Mouse (Mus musculus) heart, postnatal 25 days (tissue): ENCODE results near the gene Igf2bp2. TPM values are rescaled to one million over a fixed set of nuclear protein-coding genes. Genes with fewer than 3 reads are reported as not detected.

Experiments
- DNase-seq: peaks from one replicate; pipeline ENCODE4 v3.0.0; 2022; ENCODE audit warnings: low spot score
- intact Hi-C: fragments of 180-260 bp; cut with DNase I; formaldehyde crosslinking; loops from one replicate; pipeline ENCODE4 v1.15.1; 2025
- total RNA-seq, 2 experiments: library from RNA; stranded (reverse); gene quantifications; 2 replicates each; pipeline ENCODE4 v1.2.3; 2021

Igf2bp2 gene
- 1 to 10 TPM; 5.1 to 9.7 TPM for total RNA-seq

DNA sequence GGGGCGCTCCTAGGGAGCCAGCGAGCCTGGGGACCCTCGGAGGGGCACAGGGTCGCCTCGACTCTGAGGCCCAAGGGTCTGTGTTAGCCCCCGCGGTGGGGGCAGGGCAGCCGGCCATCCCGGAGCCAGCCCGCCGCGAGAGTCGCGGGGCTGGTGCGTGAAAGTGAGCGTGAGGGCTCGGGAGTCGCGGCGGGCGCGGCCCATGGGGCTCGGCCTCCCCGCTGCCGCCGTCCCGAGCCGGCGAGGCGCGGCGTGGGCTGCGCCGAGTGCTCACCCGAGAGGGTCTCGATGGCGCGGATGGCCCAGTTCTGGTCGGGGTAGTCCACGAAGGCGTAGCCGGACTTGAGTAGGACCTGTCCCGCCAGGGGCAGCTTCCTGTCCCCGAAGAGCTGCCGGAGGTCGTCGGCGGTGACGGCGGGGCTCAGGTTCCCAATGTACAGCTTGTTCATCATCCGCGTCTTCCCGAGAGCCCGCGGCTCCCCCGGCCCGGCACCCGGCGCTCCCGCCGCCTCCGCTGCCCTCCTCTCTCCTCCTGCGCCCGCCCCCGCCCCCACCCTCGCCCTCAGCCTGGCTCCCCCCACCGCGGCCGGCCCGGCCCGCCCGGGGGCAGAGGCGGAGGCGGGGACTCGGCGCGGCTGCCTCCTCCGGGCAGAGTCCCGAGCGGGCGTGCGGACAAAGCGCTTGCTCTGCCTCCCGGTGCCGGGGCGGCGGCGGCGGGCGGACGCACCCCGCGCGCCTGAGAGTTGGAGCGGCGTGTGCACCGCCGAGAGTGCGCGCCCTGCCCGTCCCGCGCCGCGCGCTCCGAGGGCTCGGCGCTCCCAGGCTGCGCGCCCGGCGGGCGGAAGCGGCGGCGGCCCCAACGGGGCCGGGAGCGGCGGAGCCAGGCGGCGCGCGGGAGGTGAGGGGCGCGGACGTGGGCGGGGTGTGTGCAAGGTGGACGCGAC lies at the start of gene Igf2bp2:
TSS of gene Igf2bp2 (minus strand) at position 788 of the 944 bp plus-strand sequence.
- intact Hi-C loops: loop anchor here (5.0 kb wide), 2 partner anchors 55 to 100 kb away; no protein-coding TSS in a partner anchor
- peak; percentile 40 for DNase-seq

DNA sequence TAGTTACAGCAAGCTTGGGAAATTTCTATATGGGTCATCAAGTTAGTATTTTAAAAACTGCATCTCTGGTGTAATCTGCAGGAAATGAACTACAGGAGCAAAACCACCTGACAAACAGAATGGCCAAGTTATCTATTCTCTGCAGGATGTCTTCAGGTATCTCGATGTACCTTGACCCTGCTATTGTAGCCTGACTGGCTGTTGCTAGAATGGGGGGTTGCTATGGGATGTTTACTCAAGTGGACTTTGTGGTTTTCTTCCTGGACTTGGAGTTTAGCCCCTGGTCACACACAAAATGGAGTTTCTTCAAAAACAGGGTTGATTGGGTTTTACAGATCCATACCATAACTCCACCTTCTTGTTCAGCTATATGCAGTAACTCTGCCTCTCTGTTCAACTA lies 40.4 kb upstream of the Igf2bp2 start:
- intact Hi-C loops: no loop called here
- no peak for DNase-seq

DNA sequence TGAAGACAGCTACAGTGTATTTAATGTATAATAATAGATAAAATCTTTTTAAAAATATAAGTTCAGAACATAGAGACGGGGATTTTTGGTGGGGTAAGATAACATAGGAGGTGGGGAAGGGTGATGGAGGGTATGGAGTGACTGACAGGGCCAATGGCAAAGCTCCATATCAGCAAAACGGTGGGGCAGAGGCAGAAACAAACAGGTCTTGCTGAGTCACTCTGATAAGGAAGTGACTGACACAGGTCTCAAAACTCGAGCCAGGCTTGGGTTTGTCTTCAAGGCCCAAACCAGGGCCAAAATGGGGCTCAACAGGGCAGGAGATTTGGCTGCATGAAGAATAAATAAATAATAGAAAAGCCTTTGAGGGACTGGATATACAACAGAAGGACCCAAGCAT lies 38.8 kb upstream of the Igf2bp2 start:
- intact Hi-C loops: no loop called here
- DNase-seq: no peak

DNA sequence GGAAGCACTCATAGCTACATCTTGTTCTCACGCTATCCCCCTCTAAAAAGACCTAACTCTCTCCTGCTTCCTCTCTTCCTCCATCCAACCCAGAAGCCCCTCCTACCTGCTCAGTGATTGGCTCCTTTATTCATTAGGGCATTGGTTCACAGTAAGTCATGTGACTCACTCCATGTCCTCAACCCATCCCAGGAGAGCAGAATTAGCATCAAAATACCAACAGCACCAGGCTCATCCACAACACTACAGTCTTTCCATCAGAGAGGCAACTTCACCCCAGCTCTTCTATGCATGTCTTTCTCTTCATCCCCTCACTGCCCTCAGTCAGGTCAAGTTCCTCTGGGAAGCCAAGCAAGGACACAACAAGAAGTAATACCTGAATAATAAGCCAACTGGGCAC lies 37.4 kb upstream of the Igf2bp2 start:
- intact Hi-C loops: no loop called here
- no peak for DNase-seq

DNA sequence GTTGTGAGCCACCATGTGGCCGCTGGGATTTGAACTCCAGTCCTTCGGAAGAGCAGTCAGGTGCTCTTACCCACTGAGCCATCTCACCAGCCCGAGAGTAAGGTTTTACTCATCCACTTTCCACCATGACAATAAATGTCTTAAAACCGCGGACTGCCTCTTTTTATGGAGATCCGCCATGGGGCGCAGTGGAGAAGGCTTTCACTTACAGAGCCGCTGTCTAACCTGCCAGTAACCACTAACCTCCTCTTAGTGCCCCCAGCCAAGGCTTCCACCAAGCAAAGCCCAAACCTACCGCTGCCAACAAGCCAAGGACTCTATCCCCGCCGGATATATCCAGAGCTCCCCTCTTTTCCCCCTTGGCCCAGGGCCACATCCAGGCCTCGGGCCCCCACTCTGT lies 24.3 kb upstream of the Igf2bp2 start:
- intact Hi-C loops: no loop called here

DNA sequence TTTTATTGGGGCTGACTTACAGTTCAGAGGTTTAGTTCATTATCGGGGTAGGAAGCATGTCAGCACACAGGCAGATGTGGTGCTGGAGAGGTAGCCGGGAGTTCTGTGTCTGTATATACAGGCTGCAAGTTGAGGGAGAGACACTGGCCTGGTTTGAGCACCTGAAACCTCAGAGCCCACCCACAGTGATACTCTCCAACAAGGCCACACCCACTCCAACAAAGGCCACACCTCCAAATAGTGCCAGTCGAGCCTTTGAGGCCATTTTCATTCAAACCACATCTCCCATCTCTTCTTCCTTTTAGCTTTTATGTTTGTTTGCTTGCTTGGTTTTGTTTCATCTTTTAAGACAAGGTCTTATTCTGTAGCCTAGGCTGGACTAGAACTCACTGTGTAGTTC lies 22.3 kb upstream of the Igf2bp2 start:
- intact Hi-C loops: no loop called here

More for the DNA sequence above, 24.3 kb upstream of the Igf2bp2 start:
- no peak for DNase-seq

DNA sequence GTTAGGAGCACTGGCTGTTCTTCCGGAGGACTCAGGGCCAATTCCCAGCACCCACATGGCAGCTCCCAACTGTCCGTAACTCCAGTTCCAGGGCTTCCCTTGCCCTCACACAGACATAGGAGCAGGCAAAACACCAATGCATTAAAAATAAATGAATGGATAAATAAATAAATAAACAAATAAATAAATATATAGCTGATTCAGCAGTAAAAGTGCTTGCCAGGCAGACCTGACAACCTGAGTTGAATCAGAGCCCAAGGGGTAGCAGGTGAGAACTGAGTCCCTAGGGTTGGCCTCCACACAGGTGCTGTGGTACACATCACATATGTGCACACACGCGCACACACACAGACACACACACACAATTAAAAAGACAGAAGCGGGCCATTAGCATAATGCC lies 21.0 kb upstream of the Igf2bp2 start:
- intact Hi-C loops: no loop called here

More for the DNA sequence above, 22.3 kb upstream of the Igf2bp2 start:
- no peak for DNase-seq

DNA sequence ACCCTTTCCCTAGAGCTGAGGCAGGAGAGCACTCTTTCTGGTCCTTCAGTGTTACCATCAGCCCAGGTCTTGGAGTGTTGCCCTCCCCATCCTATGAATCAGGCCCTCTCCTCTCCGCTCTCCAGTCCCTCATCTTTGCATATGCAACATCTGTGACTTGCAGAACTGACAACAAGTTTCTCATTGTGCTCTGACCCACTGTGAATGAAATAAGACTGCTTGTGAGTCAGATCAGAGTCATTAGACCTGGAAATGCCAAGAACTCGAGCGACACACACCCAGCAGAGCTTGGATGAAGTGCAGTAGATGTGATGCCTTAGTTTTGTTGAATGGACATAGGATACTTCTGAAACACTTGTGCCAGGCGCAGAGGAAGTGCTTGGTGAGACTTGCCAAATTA lies 19.2 kb upstream of the Igf2bp2 start:
- intact Hi-C loops: no loop called here
- DNase-seq: no peak

More for the DNA sequence above, 21.0 kb upstream of the Igf2bp2 start:
- DNase-seq: no peak

DNA sequence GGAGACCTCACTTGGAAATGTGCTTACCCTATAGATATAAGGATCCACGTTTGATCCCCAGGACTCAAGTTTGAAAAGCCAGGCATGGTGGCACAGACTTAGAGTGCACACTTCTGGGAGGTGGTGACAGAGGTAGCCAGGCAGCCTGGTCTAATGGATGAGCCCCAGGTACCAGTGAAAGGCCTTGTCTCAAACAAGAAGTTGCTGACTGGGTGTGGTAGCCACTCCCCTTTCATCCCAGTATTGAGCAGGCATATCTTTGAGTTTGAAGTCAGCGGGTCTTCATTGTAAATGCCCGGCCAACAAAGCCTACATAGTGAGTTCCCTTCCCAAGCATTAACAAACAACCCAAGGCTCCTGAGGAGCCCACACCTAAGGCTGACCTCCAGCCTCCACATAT lies 15.7 kb upstream of the Igf2bp2 start:
- intact Hi-C loops: no loop called here
- DNase-seq: no peak

DNA sequence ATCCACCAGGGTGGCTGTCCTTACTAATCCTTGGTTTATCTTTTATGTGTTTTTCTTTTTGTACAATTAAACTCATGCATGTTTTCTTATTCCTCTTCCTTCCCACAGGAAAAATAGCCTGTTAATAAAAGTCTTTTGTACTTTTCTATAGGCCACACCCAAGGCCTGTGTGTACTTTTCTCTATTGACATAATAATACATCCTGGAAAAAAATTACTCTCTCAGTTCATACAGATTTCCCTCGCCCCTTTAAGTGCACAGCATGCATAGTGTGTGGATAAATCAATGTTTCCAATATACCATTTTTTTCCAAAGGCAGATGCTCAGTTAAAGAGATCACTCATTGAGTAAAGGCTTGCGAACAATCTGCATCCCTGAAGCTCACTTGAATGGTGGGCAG lies 14.9 kb upstream of the Igf2bp2 start:
- intact Hi-C loops: no loop called here

DNA sequence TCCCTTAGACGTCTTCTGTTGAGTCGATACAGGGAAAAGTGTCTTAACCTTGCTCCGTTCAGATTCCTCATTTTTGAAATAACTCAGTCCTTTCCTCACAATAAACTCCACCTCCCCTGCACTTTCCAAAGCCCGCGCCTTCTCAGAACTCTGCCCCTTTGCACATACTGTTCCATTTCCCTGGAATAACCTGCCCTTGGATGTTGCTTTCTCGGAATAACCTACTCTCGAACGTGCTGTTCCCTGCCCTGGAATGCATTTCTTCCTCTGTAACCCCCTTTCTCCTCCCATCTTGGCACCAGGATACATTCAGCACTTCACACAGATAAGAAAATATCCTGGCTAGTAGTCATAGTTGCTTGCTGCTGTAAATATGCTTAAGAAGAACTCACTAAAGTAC lies 5.6 kb upstream of the Igf2bp2 start:
- DNase-seq: no peak
- intact Hi-C loops: no loop called here

More for the DNA sequence above, 14.9 kb upstream of the Igf2bp2 start:
- no peak for DNase-seq

DNA sequence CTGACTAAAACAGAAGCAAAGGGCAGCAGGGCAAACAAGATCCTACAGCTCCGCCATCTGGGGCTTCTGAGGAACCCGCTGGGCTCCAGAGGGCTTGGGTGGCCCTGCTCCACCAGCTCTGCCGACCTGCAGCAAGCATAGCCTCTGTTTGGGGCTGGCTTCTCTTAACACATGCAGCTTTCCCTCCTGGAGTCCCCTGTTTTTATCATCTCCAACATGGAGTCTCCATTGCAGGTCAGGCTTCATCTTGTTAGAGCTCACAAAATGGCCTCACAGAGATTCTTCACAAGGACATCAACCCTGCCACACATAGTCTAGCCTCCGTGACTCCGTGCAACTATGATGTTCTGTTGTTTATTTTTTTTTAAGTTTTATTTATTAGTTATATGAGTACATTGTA lies 2.5 kb upstream of the Igf2bp2 start:
- intact Hi-C loops: no loop called here
- DNase-seq: no peak

DNA sequence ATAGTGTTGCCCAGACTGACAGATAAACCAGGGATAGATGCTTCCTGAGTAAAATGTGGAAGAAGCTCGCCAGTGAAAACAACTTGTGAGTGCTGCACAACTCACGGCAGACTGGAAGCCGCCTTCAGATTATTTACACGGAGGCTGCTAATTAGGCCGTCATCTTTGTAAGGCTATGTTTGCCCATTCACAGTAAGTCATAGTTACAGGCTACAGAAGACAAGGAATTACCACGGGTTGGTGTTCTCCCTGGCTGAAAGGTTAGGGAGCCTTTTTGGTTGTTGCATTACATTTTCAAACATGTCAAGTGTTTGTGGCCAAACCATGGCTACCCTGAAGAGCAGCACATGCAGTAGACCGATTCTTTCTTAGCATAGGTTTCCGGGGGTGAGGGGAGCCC lies 1.3 kb upstream of the Igf2bp2 start:
- intact Hi-C loops: loop anchor here (5.0 kb wide), 2 partner anchors 57 to 98 kb away; no protein-coding TSS in a partner anchor
- DNase-seq: no peak

DNA sequence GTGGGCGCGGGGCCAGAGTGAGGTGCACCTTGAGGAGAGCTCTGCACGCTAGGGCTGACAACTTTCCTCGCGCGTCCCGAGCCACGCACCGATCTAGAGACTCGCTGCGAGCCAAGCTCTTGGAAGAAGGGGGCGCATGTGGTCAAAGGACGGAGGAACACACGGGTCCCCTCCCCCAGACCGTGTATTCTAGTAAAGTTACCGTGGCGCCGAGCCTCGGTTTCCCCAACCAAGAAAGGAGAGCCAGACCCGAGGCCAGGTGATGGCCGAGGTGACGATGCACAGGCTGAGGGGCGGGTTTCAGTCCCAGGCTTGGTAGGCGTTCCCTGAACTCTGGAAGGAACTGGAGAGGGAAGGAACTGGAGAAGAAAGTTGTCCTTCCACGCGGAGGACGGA lies 355 bp upstream of the Igf2bp2 start:
- intact Hi-C loops: loop anchor here (5.0 kb wide), 2 partner anchors 56 to 99 kb away; no protein-coding TSS in a partner anchor

DNA sequence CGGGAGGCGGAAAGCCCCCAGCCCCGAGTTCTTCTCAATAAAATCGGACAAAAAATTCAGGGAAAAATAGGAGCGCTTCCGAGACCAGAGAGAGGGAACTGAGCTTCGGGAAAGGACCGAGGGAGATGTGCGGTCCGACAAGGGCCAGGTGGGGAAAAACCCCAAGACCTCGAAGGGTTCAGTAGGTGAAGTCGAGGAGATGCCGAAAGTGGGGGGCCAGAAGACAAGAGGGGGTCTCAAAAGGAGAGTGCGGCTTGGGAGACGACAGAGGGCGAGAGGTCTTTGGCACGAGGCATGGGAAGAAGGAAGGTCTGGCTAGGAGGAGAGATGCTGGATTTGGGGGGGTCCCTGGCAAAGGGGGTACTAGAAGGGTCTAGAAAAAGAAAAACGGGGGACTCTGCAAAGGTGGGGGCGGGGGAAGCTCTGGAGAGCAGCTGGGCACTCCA lies 1.0 kb downstream of the Igf2bp2 start:
- intact Hi-C loops: loop anchor here (5.0 kb wide), 2 partner anchors 55 to 100 kb away; no protein-coding TSS in a partner anchor
- DNase-seq: no peak

More for the DNA sequence above, 355 bp upstream of the Igf2bp2 start:
- peak; percentile 7 for DNase-seq

DNA sequence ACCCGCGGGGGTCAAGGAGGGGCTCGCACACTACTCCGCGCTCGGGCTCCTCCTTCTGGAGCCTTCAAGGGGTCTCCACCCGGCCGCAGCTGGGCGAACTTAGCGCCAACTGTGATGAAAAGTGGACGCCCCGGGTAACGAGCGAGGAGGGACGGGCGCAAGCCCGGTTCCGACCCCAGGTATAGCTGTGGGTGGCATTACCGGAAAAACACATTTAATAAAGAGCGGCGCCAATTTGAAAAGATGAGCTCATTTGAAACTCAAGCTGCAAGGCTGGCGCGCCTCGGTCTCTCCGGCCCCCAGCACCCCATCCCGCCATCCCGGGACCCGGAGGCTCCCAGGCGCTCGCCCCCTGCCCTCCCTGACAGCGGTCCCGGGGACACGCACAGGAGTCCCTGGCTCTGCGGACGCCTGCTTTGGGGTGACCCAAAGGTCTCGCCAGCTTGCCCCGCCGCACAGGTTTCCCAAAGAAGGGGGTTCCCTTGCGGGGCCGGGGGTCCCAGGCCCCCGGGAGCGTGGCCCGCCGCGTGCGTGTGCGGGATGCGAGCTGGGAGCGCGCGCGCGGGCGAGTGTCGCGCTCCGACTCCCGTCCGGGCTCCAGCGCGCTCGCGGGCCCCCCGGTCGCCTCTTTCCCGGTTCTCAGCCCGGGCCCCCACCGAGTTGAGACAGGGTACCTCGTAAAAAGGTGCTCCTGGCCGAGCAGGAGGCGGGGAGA lies 1.6 kb downstream of the Igf2bp2 start:
- intact Hi-C loops: loop anchor here (5.0 kb wide), 2 partner anchors 54 to 101 kb away; no protein-coding TSS in a partner anchor

DNA sequence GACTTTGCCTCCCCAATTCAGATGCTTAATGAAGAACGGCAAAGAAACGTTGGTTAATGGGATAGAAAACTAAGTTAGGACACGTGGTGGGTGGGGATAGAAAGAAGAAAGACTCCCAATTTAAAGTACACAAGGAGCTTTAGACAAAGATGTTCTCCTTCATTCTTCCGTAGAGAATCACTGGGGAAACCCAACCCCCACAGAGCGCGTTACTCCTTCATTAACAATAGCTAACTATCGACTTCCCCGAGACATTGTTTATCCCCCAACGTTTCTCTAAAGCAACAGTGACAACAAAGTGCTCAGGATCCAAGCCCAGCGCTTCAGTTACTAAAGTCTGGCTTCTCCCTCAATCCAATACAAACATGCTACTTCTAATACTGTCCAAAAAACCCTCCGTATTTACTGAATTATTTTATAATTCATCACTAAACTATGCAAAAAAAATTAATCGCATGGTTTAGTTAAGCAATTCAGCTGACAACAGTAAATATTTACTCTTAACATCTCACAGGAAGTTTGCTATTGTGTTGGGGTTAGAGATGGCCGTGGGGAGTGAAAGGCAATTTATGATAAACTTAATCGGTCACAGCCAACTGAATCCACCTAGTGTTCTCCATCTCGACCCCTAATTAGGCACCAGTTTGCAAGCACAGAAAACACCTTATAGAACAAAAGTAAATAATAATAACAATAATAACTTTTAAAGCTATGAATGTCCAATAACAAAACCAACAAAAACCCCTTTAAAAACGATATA lies 2.5 kb downstream of the Igf2bp2 start:
- intact Hi-C loops: loop anchor here (5.0 kb wide), 2 partner anchors 53 to 102 kb away; no protein-coding TSS in a partner anchor
- no peak for DNase-seq

More for the DNA sequence above, 1.6 kb downstream of the Igf2bp2 start:
- DNase-seq: no peak

DNA sequence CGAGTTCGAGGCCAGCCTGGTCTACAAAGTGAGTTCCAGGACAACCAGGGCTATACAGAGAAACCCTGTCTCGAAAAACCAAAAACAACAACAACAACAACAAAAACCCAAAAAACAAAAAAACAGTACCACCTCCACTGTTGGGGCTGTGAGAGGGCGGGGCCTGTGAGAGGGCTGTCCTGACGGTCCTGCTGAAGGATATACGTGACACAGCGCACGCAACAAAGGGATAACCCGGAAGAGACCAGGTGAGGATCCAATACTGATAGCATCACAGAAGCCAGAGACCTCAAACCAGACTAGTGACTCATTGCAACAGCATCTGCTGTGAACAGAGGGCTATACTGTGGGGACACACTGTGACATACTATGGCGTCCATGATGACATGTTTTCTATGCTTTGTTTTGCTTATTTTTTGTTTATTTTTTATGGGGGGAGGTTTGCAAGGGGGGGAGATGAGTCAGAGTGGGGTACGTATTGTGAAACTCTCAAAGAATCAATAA lies 10.1 kb downstream of the Igf2bp2 start:
- no peak for DNase-seq
- intact Hi-C loops: no loop called here

DNA sequence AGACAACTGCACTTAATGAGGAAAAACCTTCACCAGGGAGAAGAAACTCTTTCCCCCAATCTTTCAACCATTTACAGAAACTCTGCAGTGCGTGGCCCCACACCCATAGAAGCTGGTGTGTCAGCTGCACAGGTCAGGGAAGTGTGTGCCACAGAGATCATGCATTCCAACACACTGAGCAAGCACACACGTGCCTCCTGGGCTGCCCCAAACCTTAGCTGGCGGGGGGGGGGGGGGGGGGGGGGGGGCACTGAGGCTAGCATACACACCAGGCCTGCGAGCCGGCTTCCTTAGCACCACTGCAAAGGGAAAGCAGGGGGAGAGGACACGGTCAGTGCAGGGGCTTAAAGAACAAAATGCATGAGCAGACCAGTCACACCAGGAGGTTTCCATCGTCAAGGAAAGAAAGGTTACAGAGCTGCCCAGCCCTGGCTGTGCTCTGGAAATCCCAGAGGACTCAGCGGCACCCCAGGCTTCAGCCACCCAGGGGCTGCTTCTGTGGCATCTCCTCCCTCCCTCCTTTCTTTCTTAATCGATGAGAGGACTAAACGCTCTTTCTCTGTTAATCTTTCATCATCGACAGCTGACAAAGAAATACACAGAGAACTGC lies 11.3 kb downstream of the Igf2bp2 start:
- intact Hi-C loops: no loop called here
- no peak for DNase-seq
